Mouse (Mus musculus) hindlimb bud, embryonic 11.5 days (tissue): ENCODE data around the gene Pear1.

Experiments
- DNase-seq: peaks from one replicate; pipeline ENCODE4 v3.0.0-alpha.2; 2012; ENCODE audit warnings: low read depth, low spot score; ENCODE audit errors: extremely low spot score

Gene Pear1

GRCm38 (mm10) chr3:87811297-87811696 lies 12.8 kb downstream of the Pear1 start:
- no peak for DNase-seq

- no peak for DNase-seq
Measured at GRCm38 (mm10) chr3:87809322-87809962, 14.7 kb downstream of the Pear1 start.

DNA sequence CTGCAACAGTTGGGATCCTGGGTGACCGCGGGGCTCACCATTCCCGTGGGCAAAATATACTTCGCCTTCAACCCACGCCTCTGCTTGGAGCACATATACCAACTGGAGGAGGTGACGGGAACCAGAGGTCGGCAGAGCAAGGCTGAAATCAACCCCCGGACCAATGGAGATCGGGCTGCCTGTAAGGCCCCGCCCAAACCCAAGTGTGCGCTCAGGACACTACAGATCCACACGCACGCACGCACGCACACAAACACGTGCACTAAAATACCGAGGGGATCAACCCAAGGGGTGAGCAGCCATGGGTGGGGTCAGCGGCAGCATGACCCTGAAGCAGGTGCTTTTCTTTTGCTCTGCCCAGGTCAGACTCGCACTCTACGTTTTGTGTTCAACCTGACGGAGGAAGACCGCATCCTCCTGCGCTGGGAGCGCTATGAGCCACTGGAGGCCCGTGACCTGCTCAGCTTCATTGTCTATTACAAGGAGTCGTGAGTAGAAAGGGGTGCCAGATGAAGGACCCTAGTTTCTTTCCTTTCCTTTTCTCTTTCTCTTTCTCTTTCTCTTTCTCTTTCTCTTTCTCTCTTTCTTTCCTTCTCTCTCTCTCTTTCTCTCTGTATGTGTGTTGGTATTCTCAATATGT lies 19.9 kb downstream of the Pear1 start:
- DNase-seq, result no peak

GRCm38 (mm10) chr3:87801681-87802080 lies 22.4 kb downstream of the Pear1 start:
- DNase-seq, result no peak

- DNase-seq, result no peak
Measured at GRCm38 (mm10) chr3:87796736-87797334, 27.3 kb downstream of the Pear1 start, which contains the start of gene Insrr. TSS of gene Insrr (plus strand) at chr3:87796951.

DNA sequence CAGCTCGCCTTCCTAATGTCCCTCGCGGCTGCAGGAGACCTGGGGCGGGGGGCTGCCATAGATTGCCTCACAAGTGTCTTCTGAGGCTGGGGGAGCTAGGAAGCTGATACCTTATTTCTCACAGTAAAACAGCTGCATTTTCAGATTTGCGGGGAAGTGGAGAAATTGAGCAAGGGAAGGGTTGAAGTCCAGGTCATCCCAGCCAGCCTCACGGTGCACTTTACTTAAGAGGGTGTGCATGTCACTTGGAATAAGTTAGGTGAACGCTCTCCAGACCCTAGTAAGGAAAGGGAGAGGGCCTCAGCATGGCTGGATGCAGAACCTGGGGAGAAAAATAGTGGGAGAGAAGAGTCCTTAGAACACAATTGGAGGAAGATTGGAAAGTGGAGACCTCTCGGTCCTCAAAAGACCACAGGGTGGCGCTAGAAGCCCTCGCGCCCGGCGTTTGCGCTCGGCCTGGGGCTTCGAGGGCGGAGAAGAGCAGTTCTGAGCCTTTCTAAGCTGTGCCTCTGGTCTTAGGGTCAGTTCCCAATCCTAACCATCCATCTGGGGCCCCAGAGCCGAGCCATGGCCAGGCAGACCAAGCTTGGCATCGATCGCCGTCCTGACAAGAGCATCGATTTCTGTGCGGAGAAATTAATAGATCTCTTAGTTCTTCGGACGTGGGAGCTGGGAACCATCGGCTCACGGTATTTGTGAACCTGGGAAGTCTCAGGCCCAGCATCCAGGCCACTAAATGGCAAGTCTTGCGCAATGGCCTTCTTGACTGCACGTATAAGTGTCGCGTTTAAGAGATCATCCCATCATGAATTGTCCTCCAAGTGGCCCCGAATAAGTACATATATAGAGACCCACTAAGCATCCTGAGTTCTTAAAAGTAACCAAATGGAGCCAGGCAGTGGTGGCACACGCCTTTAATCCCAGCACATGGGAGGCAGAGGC lies 28.5 kb downstream of the Pear1 start:
- DNase-seq, result no peak

DNA sequence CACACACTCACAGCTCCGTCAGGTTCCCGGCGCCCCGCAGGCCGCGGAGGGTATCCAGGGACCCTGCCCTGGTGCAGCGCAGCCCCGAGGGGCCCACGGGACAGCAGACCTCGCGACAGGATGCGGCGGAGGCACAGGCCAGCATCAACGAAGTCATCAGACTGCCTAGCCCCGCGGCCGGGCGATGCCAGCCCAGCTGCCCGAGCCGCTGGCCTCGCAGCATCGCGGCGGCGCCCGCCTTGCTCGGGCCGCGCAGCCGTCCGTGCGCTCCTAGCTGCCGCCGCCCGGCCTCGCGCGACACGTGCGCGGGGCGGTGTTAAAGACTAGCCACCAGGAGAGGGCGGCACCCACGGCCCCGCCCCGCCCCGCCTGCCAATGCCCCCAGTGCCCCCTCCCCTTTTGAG lies 29.2 kb downstream of the Pear1 start, which contains the start of gene Ntrk1:
Ntrk1 (minus strand) TSS at position 241 of the 404 bp plus-strand sequence.
- DNase-seq, result no peak

DNA sequence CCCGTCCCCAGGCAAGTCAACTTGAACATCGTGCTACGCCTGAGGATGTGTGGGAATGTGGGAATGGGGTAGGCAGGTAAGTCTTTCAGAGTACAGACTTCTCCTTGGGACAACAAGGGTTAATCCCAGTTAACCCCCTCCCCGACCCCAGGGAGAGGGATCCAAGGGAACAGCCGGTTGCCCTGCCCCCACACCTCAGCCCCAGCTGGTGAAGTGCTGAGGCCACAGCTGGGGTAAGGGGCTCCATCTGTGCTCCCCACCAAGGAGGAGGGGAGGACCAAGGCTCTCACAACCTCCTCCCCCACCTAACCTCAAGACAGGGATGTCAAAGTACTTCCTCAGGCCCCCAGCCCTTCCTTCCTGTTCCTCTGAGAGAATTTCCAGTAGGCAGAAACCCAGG lies 34.3 kb downstream of the Pear1 start:
- no peak for DNase-seq

DNA sequence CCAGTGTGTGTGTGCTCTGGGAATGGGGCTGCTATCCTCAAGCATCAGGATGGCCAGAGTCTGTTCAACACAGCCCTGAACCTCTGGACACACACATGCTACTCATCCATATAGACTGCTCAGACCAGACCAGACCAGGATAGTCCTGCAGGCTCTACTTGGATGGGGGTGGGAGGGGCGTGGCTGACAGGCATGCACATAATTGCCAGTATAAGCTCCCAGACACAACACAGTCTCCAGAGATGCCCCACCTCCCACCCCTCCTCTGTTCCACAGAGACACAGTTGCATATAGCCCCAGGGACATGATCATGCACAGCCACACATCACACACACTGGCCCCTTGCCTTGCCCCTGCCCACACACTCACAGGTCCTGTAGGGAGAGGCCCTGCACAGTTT lies 34.9 kb downstream of the Pear1 start:
- no peak for DNase-seq

GRCm38 (mm10) chr3:87785626-87786214 lies 38.4 kb downstream of the Pear1 start:
- DNase-seq, result no peak

DNA sequence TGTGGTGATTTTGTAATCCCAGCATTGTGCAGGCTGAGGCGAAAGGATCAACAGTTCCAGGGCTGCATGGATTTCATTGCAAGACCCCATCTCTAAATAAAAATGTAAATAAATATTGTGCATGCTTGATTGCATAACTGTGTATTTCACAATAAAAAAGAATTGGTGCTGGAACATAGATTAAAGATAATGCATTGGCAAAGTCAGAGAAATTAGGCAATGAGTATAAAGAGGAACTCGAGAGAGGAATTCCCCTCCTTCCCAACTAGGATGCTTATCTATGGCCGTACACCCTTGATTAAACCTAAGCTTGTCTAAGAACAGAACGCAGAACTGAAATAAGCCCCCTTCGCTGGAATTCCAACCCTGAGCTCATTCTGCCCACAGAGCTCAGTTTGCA lies 39.0 kb downstream of the Pear1 start:
- no peak for DNase-seq

DNA sequence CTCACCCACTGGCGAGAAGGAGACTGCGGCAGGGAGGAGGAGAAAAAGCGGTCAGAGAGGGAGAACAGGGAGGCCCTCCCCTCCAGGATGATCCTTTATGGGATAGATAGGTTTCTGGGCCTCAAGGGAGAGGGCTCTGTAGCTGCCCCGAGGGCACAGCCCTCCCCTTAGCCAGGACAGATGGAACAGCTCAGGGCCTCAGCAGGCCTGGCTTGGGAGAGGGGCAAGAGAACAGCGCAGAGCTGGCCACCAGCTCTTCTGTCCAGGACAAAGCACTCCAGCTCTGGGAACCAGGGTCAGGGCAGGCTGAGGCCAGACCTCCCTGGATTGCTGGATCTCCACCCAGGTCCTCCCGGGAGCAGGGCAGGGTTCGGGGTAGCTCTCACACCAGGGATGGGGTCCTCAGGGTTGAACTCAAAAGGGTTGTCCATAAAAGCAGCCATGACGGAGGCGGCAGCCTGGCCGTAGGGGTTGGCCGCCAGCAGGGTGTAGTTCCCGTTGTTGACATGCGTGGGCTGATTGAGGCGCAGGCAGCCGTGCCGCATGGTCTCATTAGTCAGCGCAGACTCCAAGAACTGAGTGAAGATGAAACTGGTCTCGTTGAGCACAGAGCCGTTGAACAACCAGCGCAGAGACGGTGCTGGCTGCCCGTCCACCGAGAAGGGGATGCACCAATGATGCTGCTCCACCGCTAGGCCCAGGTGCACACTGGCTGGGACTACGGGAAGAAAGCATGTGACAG lies 40.7 kb downstream of the Pear1 start:
- no peak for DNase-seq

DNA sequence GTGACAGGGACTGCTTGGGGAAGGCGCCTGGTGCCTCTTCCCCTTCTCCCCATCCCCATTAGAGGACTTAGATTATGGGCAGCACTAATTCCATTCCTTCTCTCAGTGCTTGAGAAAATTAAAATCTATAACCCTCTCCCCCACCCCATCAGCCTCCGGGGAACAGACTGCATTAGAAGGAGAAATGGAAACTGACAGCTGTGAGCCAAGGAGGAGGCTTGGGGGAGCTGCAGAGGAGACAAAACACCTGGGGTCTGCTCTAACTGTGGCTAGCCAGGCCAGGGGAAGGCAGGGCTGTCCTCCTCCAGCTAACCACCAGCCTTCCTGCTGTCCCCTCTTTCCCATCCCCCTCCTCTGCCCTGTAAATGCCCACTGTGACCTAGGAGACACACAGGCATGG lies 45.0 kb downstream of the Pear1 start:
- no peak for DNase-seq

DNA sequence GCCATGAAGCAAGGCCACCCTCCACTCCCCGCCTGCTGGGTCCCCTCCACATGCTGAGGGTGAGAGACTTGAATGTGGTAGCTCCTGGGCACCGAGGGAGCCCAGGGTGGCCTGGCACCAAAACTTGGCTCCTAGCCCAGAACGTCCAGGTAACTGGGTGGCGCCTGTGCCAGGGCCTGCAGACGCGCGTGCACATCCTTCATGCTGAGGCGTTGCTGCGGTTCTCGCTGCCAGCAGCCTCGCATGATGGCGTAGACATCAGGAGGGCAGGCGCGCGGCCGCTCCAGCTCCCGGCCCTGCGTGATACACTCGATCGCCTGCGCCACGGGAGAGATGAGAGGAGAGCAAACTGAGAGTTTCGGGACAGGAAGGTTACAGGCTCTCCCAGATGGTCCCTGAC lies 45.8 kb downstream of the Pear1 start:
- DNase-seq, result no peak

- no peak for DNase-seq
Measured at GRCm38 (mm10) chr3:87771088-87771487, 53.0 kb downstream of the Pear1 start.

DNA sequence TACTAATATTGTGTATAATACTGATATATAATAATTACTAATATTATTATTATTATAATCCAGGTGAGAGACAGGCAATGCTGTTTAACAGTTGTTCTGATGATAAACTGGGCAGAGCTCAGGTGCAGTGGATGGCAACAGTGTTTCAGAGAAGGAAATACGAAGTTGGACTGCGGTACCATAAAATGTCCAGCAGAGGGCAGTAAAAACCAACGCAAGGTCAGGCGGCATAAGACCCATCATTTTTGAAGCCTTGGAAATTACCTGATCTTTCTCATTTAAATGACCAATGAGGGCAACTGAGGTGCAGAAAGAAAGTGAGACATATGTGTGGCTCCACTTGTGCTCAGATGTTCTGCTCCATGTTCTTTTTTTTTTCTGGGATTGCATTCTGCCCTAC lies 53.8 kb downstream of the Pear1 start:
- no peak for DNase-seq

GRCm38 (mm10) chr3:87769506-87769905 lies 54.6 kb downstream of the Pear1 start:
- DNase-seq, result no peak

DNA sequence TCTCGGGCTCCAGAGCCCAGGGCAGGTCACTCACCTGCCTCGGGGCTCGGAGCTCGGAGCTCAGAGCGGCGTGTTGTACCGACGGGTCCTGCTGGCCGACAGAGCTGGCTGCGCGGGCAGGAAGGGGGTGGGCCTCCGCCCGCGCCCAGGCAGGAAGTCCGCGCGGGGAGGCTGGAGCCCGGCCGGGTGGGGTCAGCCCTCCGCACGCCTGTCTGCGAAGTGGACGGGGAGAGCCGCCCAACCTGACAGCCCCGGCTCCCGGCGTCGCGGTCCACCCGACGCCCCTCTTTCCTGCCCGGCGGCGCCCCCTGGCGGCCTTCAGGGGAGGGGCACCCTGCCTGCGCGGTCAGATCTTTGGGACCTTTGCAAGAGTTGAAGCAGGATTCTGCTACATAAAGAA lies 55.3 kb downstream of the Pear1 start:
- DNase-seq, result no peak

DNA sequence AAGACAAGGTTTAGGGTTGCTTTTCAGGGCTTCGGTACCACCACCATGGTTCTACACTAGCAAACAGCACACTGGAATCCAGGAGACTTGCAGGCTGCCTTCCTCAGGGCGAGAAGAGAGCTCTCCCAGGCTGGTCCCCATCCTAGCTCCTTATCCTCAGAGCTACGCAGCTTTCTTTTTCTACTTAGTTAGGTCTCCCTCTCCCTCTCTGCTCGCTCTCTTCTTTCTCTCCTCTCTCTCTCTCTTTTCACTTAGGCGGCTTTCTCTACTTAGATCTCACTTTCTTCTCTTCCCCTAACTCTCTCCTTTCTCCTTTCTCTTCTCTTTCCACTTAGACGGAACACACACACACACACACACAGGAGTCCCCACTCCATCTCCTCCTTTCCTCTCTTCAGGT lies 55.7 kb downstream of the Pear1 start:
- no peak for DNase-seq

GRCm38 (mm10) chr3:87767764-87768163 lies 56.3 kb downstream of the Pear1 start:
- no peak for DNase-seq
